Mouse (Mus musculus) layer of hippocampus, adult 11-12 months (tissue): ENCODE data around the gene Hsd11b1.
A peak's percentile ranks its signal among the peaks of the same experiment; 100 is the strongest.

ENCODE experiments used
- DNase-seq: peaks from one replicate; pipeline ENCODE4 v3.0.0; 2022; ENCODE audit warnings: low spot score

Gene Hsd11b1

DNA sequence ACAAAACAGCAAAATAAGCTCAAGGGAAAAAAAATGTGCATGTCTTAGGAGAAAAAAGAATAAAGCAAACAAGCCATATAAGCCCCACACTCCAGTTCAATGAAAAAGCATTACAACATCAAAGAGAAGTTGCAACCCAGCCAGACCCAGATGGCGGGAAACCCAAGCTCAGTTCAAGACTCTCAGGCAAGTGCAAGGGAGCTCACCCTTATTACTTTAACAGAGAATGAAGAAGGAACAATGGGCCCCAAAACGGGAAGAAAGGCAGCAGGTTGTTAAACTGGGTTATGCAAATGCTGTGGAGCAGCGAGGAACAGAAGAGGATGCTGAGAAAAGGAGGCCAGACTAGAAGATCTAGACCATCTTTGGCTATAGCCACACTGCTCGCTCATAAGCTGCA lies 21.0 kb downstream of the Hsd11b1 start:
- DNase-seq = no peak

DNA sequence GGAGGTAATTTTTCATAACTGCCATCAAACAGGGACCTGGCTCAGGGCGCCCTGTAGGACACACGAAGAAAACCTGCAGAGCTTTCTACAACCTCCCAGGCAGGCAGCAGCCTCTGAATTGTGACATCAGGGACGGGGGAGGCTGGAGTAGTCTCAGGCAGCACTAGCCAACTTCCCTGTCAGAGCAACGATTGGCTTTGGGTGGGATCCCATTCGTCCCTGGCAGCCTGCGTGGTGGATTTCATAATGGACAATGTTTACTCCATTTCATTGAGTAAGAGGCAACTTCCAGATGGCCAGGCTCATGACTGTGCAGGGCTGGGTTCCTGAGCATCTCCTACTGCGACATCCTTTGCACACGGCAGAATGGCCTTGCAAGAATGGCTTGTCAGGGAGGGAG lies 21.6 kb downstream of the Hsd11b1 start:
- peak; percentile 91 for DNase-seq

- DNase-seq = no peak
Measured at GRCm38 (mm10) chr1:193241436-193241835, 22.4 kb downstream of the Hsd11b1 start.

GRCm38 (mm10) chr1:193238426-193238825 lies 25.4 kb downstream of the Hsd11b1 start:
- DNase-seq = no peak

DNA sequence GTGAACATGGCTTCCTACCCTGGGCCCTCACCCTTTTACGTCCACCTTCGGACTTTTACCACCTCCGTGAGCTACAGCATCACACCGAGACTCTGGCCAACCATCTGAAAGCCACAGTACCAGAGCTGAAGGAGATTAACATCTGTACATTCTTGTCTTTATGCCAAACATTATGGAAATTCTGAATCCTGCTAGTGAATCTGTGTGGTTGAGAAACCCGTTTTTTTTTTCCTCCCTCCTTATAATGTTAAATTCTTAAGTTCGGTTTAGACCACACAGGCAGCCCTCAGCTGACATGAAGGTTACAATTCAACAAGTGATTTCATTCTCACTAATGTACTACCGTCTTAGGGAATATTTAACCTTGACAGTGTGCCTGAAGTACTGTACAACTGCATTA lies 28.9 kb downstream of the Hsd11b1 start:
- no peak for DNase-seq

DNA sequence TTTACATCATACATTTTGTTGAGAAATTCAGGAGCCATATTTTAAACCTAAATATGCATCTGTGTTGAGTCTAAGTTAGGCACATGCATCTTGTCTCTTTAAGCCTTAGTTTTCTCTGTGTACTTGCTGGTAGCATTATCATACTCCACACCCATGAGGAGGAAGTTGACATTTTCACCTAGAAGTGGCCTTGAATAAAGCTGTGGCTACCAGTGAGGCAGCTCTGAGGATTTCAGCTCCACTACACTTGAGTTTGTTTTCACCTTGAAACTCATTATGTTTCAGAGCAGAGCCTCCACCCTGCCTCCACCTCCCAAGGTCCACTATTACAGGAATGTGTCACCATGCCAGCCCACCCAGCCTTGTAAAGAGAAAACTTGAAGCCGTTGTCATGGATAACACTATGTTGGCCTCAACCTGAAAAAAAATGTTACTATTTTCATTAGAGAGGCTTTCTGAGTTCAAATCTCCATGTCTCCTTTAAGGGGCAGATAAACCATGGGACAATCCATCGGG lies 29.7 kb downstream of the Hsd11b1 start:
- DNase-seq = no peak

DNA sequence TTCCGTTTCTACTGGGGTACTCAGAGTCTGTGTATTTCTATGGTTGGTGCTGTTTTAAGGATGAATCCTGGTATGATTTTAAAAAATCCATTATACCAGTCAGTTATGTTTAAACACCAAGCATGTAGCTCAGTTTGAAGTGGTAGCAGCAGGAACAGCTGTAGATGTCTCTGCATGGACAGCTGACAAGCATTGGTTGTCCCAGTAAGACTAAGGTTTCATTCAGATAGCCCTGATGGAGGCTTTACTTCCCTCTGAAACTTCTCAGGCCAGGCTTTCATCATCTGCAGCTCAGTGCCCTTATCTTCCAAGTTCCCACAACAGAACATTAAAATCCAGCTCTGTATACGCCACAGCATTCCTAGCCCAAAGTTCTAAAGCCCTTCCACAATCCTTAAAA lies 31.1 kb downstream of the Hsd11b1 start:
- DNase-seq = no peak

- no peak for DNase-seq
Measured at GRCm38 (mm10) chr1:193230935-193231334, 32.9 kb downstream of the Hsd11b1 start.

DNA sequence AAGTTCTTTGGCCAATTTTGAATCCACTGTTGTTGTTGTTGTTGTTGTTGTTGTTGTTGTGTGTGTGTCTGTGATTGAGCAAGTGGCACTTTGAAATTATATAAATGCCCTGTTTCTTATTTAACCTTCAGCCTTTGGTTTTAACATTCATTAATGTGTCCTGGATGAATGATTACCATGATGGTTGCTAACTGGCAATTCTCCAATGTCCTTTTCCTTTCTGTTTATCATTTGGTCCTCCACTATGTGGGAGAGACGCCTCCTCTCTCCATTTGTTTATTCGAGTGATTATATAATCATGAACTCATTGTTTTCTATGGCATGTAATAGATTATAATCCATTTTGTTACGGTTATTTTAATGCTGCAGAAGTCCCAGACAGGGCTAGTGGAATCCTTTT lies 33.3 kb downstream of the Hsd11b1 start:
- no peak for DNase-seq

GRCm38 (mm10) chr1:193229570-193229969 lies 34.3 kb downstream of the Hsd11b1 start:
- no peak for DNase-seq

- no peak for DNase-seq
Measured at GRCm38 (mm10) chr1:193227537-193227936, 36.3 kb downstream of the Hsd11b1 start.

DNA sequence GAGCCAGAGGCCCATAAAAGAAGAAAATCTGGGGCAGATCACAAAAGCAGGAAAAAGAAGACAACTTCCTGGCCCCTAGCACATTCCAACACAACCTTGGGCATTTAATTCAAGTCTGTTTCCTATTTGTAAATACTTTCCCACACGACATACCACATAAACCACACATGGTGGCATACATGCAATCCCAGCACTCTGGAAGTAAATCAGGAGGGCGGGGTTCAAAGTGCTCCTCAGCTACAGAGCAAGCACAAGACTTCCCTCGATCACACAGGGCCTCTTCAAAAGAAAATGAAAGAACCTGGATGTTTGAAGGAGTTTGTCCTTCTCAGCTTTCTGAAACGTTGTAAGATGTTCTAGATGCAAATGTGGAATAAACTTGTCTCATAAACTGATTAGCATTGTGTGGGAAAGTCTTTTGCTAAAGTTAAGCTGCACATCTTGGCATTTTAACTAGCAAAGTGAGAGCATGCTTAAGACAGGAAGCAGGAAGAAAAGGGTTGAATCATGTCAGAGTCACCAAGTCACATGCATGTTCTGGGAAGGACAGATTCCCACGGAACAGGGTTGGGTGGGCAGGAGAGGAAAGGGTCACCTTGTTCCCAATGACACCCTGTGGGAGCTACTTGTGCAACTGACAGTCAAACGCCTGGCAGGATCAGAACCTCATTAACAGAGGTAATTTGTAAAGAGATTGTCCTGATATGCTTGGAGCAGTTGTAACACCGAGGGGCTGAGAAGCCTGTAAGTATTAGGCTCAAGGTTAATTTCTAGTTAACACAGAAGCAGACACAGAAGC lies 37.0 kb downstream of the Hsd11b1 start:
- no peak for DNase-seq

DNA sequence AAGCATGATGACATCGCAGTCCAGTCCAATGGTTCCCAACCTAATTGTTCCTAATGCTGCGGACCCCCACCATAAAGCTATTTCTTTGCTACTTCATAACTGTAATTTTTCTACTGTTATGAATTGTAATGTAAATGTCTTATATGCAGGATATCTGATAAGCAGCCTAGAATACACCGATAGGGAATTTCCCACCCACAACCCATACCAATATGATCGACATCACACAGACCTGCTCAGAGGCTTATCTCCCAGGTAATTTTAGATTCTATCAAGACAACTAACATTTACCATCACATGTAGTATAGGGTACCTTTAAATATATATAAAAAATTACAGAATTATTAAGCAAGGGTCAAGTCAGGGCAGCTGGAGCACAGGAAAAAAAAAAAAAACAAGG lies 37.8 kb downstream of the Hsd11b1 start:
- no peak for DNase-seq

DNA sequence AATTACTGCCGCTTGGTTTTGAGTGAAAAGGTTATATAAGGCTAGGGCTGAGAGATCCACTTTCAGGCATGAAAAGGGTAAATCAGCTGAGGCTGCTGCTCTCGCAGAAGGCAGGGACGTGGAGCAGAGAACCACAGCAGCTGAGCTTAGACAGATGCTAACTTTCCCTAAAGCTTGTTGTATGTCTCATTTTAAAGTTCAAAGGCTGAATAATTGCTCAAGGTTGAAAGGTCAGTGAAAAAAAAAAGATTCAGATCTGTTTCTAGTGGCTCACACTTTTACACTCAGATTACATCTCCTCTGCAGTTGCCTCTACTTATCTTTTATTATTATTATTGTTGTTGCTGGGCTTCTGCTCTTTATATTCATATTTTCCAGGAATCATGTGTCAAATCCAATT lies 38.3 kb downstream of the Hsd11b1 start:
- DNase-seq = no peak

GRCm38 (mm10) chr1:193220408-193220807 lies 43.5 kb downstream of the Hsd11b1 start:
- no peak for DNase-seq

DNA sequence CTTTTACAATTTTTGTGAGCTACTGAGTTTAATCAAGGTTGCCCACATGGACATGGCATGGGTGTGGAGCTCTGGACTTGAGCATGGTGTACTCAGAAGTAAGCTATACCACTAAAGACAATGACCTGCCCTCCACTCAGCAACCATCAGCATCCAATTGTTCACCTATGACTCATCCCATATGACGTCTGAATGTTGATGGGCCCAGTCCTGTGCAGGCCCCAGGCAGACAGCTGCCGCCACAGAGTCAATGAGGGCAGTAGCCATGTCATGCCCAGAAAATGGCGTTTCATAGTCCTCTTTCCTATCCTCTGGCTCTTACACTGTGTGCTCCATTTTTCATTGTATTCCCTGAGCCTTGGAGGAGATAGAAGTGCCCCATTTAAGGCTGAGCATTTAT lies 47.9 kb downstream of the Hsd11b1 start:
- DNase-seq = no peak

GRCm38 (mm10) chr1:193214053-193214452 lies 49.8 kb downstream of the Hsd11b1 start:
- DNase-seq = no peak

DNA sequence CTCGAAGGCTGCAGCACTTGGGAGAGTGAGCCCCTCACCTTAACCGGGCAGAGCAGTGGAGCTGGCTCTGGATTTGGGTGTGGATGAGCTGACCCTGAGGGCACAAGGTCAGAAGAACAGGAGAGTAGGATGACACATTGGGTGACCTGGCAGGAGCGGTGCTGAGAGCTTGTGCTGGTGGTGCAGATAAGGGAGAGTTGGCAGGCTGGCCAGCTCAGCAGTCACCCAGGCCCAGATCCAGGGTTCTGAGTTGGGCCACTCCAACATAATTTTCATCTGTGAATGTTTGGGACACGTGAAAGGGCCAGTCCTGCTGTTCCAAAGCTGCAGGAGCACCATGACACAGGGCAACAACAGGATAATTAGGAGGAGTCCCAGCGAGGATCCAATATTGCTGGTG lies 52.5 kb downstream of the Hsd11b1 start:
- DNase-seq = no peak

- peak; percentile 60 for DNase-seq
Measured at GRCm38 (mm10) chr1:193208178-193208577, 55.7 kb downstream of the Hsd11b1 start.

DNA sequence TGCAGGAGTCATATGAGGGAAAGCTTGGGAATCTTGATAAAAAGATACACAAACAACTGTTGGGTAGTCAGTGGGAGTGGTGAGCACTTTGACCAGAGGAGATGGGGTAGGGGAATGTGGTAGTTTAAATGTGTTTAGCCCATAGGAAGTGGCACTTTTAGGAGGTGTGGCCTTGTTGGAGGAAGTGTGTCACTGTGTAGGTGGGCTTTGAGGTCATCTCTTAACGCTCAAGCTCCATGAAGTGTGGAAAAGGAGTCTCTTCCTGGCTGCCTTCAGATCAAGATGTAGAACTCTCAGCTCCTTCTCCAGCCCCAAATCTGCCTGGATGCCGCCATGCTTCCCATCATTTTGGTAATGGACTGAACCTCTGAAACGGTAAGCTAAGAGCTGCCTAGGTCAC lies 56.4 kb downstream of the Hsd11b1 start, which contains the start of gene Lamb3:
Gene Lamb3 (plus strand): TSS at position 197 of the 400 bp plus-strand sequence.
- no peak for DNase-seq

- no peak for DNase-seq
Measured at GRCm38 (mm10) chr1:193205431-193205830, 58.4 kb downstream of the Hsd11b1 start.

DNA sequence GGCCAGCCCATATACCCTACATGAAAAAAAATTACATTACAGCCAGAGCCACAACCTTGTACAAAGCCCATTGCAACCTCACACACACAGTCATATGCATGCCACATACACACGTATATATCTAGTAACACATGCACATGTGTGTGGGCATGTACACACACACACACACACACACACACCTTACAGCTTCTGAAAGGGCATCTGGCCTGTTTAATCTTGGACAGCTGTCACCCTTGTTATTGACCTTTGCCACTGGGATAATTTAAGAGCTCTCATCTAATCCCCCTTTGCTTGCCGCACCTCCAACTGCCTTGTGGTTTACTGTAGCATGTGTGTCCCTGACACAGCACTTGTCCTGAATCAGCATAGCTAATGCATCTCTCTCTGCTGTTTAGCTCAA lies 60.1 kb downstream of the Hsd11b1 start:
- DNase-seq = no peak

DNA sequence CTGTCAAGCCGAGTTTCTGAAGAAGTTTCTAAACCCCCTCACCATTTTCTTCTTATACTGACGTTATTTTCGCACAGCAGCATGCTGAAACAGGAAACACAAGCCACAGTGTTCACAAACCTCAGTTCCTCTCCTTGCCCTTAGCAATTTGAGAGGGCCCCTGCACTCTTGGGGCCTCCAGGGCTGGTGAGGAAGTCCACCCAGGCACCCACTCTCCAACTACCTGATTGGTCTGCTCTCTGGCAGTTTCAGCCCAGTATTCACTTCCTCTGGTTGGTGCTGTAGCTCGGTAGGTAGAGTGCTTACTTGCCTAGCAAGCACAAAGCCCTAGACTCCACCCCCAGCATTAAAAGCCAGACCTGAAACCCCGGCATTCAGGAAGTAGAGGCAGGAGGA lies 62.5 kb downstream of the Hsd11b1 start, which contains the start of gene Traf3ip3:
Gene Traf3ip3 (minus strand): TSS at position 321 of the 396 bp plus-strand sequence.
- peak; percentile 35 for DNase-seq
